Mouse (Mus musculus): ENCODE data around the gene Btbd3. TPM values are rescaled to one million over a fixed set of nuclear protein-coding genes. Genes with fewer than 3 reads are reported as not detected.
A peak's percentile ranks its signal among the peaks of the same experiment; 100 is the strongest.

The Btbd3 gene
- polyA plus RNA-seq, 1 experiment, result 6.7 TPM

DNA sequence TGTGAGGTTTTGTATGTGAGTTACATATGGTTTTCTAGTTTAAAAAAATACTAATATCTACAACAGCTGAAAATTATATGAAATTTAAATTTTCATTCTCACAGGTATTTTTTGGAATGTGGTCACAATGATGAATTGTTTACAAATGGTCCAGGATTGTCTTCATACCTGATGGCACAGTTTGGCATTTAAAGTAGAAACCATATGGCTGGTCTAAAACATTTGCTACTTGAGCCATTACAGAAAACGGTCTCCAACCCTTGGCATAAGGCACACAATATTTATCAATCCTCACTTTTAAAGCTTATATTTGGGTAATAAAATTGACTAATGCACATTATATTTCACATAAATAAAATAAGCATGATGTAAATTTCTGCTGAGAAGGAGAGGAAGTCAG is 272.1 kb downstream of the Btbd3 start:
- no peak for DNase-seq
- TF ChIP-seq POLR2A (IDR thresholded peaks at IDR 0.05; ENCODE audit: low read depth, low read length), result no peak
- no peak for TF ChIP-seq CTCF (conservative IDR thresholded peaks at IDR 0.05; ENCODE audit: insufficient read depth, insufficient read length, low read depth, low read length)
- H3K36me3 ChIP-seq (ENCODE audit: control insufficient read depth, insufficient read depth, low read length), result no peaks in the 10 kb centered on the region
- 80% methylated on average over 1 of the region's 1 CpGs for WGBS
- H3K27me3 ChIP-seq (replicated peaks; ENCODE audit: control insufficient read depth, insufficient read depth, low read length), result no peaks in the 10 kb centered on the region
- no peak overlapping the region for H3K4me3 ChIP-seq (ENCODE audit: insufficient read depth, low read depth, low read length)
- H3K4me1 ChIP-seq (ENCODE audit: control insufficient read depth, insufficient read depth, low read length), result no peaks in the 10 kb centered on the region
- H3K27ac ChIP-seq (ENCODE audit: insufficient read depth, low read depth, low read length), result no peak overlapping the region

DNA sequence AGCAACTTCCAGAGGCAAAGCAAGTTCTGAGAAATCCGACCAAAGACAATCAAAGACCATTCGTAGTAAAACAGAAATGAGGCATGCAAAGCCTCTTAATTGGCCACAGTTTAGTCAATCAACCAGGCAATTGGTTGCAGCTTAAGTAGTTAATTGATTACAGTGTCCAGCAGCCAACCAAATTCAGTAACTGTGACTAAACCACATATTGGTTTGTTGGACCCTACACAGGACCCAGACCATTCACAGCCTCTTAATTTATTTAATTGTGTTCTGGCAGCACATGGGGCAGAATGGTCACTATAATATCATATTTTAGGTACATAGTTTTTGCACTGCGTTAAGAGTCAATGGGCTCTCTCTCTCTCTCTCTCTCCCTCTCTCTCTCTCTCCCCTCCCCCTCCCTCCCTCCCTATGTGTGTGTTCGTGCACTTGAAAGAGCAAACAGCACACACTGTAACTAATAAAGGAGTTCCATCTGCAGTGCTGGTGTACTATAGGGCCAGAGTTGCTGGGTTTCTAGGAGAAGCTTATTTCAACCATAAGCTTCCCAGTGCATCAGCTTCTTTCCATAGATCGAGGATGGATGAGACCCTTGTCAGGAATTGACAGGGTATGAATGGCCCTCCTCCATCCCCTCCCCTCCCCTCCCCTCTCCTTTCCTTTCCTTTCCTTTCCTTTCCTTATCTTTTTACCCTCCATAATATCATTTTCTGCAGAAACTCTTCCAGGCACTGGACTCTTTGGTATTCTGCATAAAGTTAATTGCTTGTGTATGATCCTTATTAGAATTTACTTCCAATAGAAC is 275.0 kb downstream of the Btbd3 start:
- no peak for DNase-seq
- no peak for TF ChIP-seq CTCF (conservative IDR thresholded peaks at IDR 0.05; ENCODE audit: insufficient read depth, insufficient read length, low read depth, low read length)
- no peak for TF ChIP-seq POLR2A (IDR thresholded peaks at IDR 0.05; ENCODE audit: low read depth, low read length)
- Histone ChIP-seq H3K4me1 (ENCODE audit: control insufficient read depth, insufficient read depth, low read length) (no peaks in the 10 kb centered on the region), H3K27me3 (replicated peaks; ENCODE audit: control insufficient read depth, insufficient read depth, low read length) (no peaks in the 10 kb centered on the region), H3K4me3 (ENCODE audit: insufficient read depth, low read depth, low read length) (no peak overlapping the region), H3K36me3 (ENCODE audit: control insufficient read depth, insufficient read depth, low read length) (no peaks in the 10 kb centered on the region), H3K27ac (ENCODE audit: insufficient read depth, low read depth, low read length) (no peak overlapping the region)
- 72% methylated on average over 5 of the region's 5 CpGs for WGBS

DNA sequence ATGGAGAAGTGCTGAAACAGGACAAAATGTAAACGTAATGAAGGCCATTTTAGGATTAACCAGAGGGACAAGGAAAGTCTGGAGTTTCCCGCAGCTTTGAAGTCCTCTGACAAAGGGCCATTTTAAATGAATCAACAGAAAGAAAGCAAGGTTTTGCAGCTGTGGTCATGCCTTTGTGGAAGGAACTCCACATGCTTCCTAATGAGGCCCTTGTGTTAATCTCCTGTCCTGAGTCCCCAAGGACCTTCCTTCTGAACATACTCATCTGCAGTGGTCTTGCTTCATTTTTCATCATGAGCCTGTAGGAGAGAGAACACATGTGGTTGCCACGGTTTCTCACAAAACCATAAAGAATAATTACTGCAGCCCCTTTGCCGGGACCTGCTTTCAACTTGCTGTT is 275.6 kb downstream of the Btbd3 start:
- 74% methylated on average over 4 of the region's 4 CpGs for WGBS

DNA sequence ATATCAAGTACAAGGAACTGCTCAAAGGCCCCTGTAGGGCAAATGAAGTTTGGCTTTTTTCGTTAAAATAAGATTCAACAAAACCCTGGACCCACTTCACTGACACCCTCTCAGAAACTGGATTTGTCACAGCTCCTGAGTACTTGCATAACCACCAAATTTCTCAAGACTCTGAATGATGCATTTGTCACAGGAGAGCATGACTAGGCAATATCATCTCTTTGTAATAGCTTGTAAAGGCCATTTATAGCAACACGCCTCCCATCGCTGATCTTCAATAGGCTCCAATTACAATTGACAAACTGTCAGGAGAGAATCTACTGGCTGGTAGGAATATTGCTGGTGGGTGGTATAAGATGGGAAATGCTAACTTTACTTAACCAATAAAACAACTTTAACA is 283.3 kb downstream of the Btbd3 start:
- Histone ChIP-seq H3K36me3 (ENCODE audit: control insufficient read depth, insufficient read depth, low read length) (no peaks in the 10 kb centered on the region), H3K4me1 (ENCODE audit: control insufficient read depth, insufficient read depth, low read length) (no peaks in the 10 kb centered on the region), H3K4me3 (ENCODE audit: insufficient read depth, low read depth, low read length) (no peak overlapping the region), H3K27ac (ENCODE audit: insufficient read depth, low read depth, low read length) (no peak overlapping the region), H3K27me3 (replicated peaks; ENCODE audit: control insufficient read depth, insufficient read depth, low read length) (no peaks in the 10 kb centered on the region)
- DNase-seq, result no peak
- 93% methylated on average over 3 of the region's 3 CpGs for WGBS
- TF ChIP-seq POLR2A (IDR thresholded peaks at IDR 0.05; ENCODE audit: low read depth, low read length), result no peak
- no peak for TF ChIP-seq CTCF (conservative IDR thresholded peaks at IDR 0.05; ENCODE audit: insufficient read depth, insufficient read length, low read depth, low read length)

More for the DNA sequence above, 275.6 kb downstream of the Btbd3 start:
- Histone ChIP-seq H3K4me1 (ENCODE audit: control insufficient read depth, insufficient read depth, low read length) (no peaks in the 10 kb centered on the region), H3K36me3 (ENCODE audit: control insufficient read depth, insufficient read depth, low read length) (no peaks in the 10 kb centered on the region), H3K27me3 (replicated peaks; ENCODE audit: control insufficient read depth, insufficient read depth, low read length) (no peaks in the 10 kb centered on the region), H3K27ac (ENCODE audit: insufficient read depth, low read depth, low read length) (no peak overlapping the region), H3K4me3 (ENCODE audit: insufficient read depth, low read depth, low read length) (no peak overlapping the region)
- no peak for DNase-seq
- TF ChIP-seq POLR2A (IDR thresholded peaks at IDR 0.05; ENCODE audit: low read depth, low read length) (no peak), CTCF (conservative IDR thresholded peaks at IDR 0.05; ENCODE audit: insufficient read depth, insufficient read length, low read depth, low read length) (no peak)

DNA sequence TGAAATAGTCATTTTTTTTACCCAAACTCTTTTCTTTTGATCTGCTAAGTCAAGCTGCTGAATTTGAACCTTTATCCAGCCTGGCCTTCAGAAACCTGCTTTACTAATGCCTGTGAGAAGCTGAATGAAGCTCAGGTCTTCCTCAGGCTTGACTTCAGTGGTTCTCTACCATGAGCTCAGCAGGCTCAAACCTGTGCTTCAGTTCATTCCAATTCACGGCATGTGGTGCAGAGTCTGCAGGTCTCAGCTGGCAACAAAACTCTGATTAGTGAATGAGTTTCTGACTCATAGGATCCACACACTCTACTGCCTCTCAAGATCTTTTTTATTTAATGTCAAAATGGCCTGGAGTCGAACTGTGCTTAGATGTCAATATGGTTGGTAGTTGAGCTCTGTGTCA is 292.6 kb downstream of the Btbd3 start:
- Histone ChIP-seq H3K36me3 (ENCODE audit: control insufficient read depth, insufficient read depth, low read length) (no peaks in the 10 kb centered on the region), H3K27ac (ENCODE audit: insufficient read depth, low read depth, low read length) (no peak overlapping the region), H3K27me3 (replicated peaks; ENCODE audit: control insufficient read depth, insufficient read depth, low read length) (no peaks in the 10 kb centered on the region), H3K4me1 (ENCODE audit: control insufficient read depth, insufficient read depth, low read length) (0 out of 2 replicates have a peak, but pooled peaks cover 3% of the 10 kb centered on the region), H3K4me3 (ENCODE audit: insufficient read depth, low read depth, low read length) (no peak overlapping the region)
- DNase-seq, result no peak
- TF ChIP-seq CTCF (conservative IDR thresholded peaks at IDR 0.05; ENCODE audit: insufficient read depth, insufficient read length, low read depth, low read length) (no peak), POLR2A (IDR thresholded peaks at IDR 0.05; ENCODE audit: low read depth, low read length) (no peak)
- 80% methylated on average over 2 of the region's 2 CpGs for WGBS

DNA sequence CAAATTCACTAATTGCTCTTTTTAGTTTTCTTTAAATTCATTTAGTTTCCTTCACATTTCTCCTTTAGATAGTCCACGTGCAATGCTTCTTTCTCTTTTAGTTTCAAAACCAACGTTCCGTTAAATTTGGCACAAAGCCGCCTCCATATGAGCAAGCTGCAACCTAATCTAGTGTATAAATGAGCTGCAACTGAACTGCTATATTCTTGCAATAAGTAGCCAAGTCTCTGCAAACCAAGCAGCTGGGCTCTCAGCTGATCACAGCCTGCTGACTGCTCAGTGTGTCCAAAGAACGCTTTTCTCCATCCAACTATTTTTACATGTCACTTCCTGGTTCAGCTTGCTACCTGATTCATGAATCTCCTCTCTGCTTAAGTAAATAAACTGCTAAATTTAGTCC is 295.2 kb downstream of the Btbd3 start:
- Histone ChIP-seq H3K4me1 (ENCODE audit: control insufficient read depth, insufficient read depth, low read length) (0 out of 2 replicates have a peak, but pooled peaks cover 3% of the 10 kb centered on the region), H3K27ac (ENCODE audit: insufficient read depth, low read depth, low read length) (no peak overlapping the region), H3K36me3 (ENCODE audit: control insufficient read depth, insufficient read depth, low read length) (no peaks in the 10 kb centered on the region), H3K4me3 (ENCODE audit: insufficient read depth, low read depth, low read length) (no peak overlapping the region), H3K27me3 (replicated peaks; ENCODE audit: control insufficient read depth, insufficient read depth, low read length) (no peaks in the 10 kb centered on the region)
- TF ChIP-seq POLR2A (IDR thresholded peaks at IDR 0.05; ENCODE audit: low read depth, low read length), result no peak
- no peak for TF ChIP-seq CTCF (conservative IDR thresholded peaks at IDR 0.05; ENCODE audit: insufficient read depth, insufficient read length, low read depth, low read length)
- WGBS, result 18% methylated on average over 5 of the region's 5 CpGs
- peak; percentile 18 for DNase-seq

DNA sequence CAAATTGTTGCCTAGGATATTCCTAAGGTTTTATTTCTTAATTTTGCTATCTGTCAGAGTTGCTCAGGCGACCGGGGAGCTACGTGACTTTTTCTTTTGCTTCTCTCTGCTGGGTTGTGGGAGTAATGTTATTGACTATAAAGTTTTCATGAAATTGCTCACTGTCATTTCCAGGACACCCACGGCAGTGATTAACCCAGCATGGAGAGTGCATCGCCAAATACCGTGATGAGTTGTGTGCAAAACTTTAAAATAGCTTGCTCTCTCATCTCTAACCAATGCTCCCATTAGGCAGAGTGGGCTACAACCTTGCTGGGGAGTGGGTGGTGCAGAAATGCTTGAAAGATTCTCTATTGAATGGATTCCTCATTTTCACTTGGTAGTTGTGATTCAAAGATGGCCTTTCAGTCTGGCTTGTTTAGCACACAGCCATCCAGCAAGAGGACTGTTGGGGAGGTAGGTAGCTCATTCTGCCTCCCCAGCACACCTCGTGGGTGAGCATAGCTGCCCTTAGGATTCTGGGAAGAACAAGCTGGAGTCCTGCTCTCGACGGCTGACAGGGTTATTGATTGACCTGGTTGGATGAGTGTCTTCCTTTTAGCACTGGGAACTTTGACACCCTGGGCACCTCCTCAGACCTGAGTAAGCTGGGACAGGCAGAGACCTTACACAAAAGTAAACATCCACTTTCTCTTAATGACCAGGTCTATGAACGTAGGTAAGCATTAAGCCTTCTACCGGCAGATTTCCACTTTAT is 298.9 kb downstream of the Btbd3 start:
- Histone ChIP-seq H3K27ac (ENCODE audit: insufficient read depth, low read depth, low read length) (no peak overlapping the region), H3K4me3 (ENCODE audit: insufficient read depth, low read depth, low read length) (no peak overlapping the region), H3K4me1 (ENCODE audit: control insufficient read depth, insufficient read depth, low read length) (0 out of 2 replicates have a peak, but pooled peaks cover 3% of the 10 kb centered on the region), H3K27me3 (replicated peaks; ENCODE audit: control insufficient read depth, insufficient read depth, low read length) (no peaks in the 10 kb centered on the region), H3K36me3 (ENCODE audit: control insufficient read depth, insufficient read depth, low read length) (no peaks in the 10 kb centered on the region)
- WGBS, result 61% methylated on average over 11 of the region's 11 CpGs
- peak; percentile 81 for DNase-seq
- TF ChIP-seq POLR2A (IDR thresholded peaks at IDR 0.05; ENCODE audit: low read depth, low read length) (no peak), CTCF (conservative IDR thresholded peaks at IDR 0.05; ENCODE audit: insufficient read depth, insufficient read length, low read depth, low read length) (no peak)
